Mouse (Mus musculus) bone marrow macrophage, adult 2 months (primary cell): ENCODE measurements around the gene Gm16503.
"Not testable (repeated sequence)": the region's sequence is repeated elsewhere in the genome, so short reads cannot be mapped to it uniquely, and the experiment has no call there.

Experiments
- CTCF ChIP-seq: IDR thresholded peaks from 2 replicates; pipeline ENCODE4 v1.5.1; 2012; ENCODE audit warnings: low read depth, mild to moderate bottlenecking, low read length, moderate library complexity
- POLR2A ChIP-seq: IDR thresholded peaks from 2 replicates; pipeline ENCODE4 v1.6.1; 2012; ENCODE audit warnings: mild to moderate bottlenecking, low read depth, low read length, borderline replicate concordance

- not testable (repeated sequence) for TF ChIP-seq CTCF, POLR2A
These were observed at the start of gene Gm16503 for GRCm38 (mm10) chr4:147539918-147540317.
